16 mouse cellular contexts compared by ENCODE assay signal in the genomic region with DNA sequence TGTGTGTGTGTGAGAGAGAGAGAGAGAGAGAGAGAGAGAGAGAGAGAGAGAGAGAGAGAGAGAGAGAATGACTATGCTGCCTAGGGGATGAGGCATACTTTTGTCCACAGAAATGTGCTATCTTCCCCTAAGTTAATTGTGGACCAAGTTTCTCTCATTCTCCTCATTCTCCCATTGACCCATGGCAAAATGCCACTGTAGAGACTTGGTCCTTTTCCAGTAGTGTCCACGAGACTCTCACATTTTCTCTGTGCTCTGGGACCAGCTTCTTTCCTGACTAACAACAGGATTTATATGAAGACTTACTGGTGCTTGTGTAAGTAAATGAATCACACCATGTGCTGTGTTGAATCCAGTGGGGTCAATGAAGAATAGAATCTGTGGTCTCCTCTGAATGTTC.
"Had no signal": no experiment of that assay in that cellular context is flagged by ENCODE, and none has a peak within 500 bp of the region (broad histone marks: within the 10 kb centered on the region; RNA-seq: fewer than 3 reads in every experiment).

No protein-coding gene starts in this region.

- H3K9me3 ChIP-seq: neural tube, embryonic 13.5 days; neural tube, embryonic 15.5 days; stomach, embryonic 15.5 days had no signal

- H3K9ac ChIP-seq: neural tube, embryonic 13.5 days; neural tube, embryonic 15.5 days; stomach, embryonic 15.5 days had no signal

- H3K4me1 ChIP-seq: neural tube, embryonic 15.5 days; stomach, embryonic 15.5 days had no signal

- DNase-seq: retina, postnatal 1 day; right cerebral cortex, adult 18-20 months; right cerebral cortex, postnatal 14 days; right cerebral cortex, postnatal 25 days; right cerebral cortex, postnatal 4 days; spleen, adult 18-20 months; thymus, adult 18-20 months; thymus, adult 2 months; thymus, postnatal 14 days; thymus, postnatal 25 days; thymus, postnatal 36 days; thymus, postnatal 4 days had no signal

- H3K27me3 ChIP-seq: neural tube, embryonic 13.5 days; neural tube, embryonic 15.5 days; stomach, embryonic 15.5 days had no signal

- H3K36me3 ChIP-seq: neural tube, embryonic 13.5 days; neural tube, embryonic 15.5 days; stomach, embryonic 15.5 days had no signal

- H3K4me3 ChIP-seq: neural tube, embryonic 13.5 days; neural tube, embryonic 15.5 days; stomach, embryonic 15.5 days had no signal

- H3K27ac ChIP-seq: neural tube, embryonic 13.5 days; neural tube, embryonic 15.5 days; stomach, embryonic 15.5 days; stomach, postnatal 0 days had no signal

- H3K4me2 ChIP-seq: neural tube, embryonic 13.5 days; neural tube, embryonic 15.5 days; stomach, embryonic 15.5 days had no signal
